Mouse (Mus musculus) frontal cortex, postnatal 10 days (tissue): ENCODE data around the gene Slc26a8.
"Not testable (repeated sequence)": the region's sequence is repeated elsewhere in the genome, so short reads cannot be mapped to it uniquely, and the experiment has no call there.

ENCODE experiments used
- DNase-seq, 2 experiments: peaks; one replicate each; pipeline ENCODE4 v3.0.0; 2022; ENCODE audit warnings: low spot score in 2 of 2, mixed read lengths in 1 of 2

Slc26a8 gene

GRCm38 (mm10) chr17:28689586-28690283, at the start of gene Slc26a8:
Gene Slc26a8, minus strand, starts transcription at chr17:28690233.
- peak in 1 of 2 experiments; percentile 35 for DNase-seq

- DNase-seq: no peak
Measured at GRCm38 (mm10) chr17:28739244-28739643, 49.2 kb upstream of the Slc26a8 start.

- no peak for DNase-seq
Measured at GRCm38 (mm10) chr17:28737973-28738372, 47.9 kb upstream of the Slc26a8 start.

- no peak for DNase-seq
Measured at GRCm38 (mm10) chr17:28736486-28736885, 46.5 kb upstream of the Slc26a8 start.

- no peak for DNase-seq
Measured at GRCm38 (mm10) chr17:28735317-28736105, 45.5 kb upstream of the Slc26a8 start.

GRCm38 (mm10) chr17:28727511-28727910, 37.5 kb upstream of the Slc26a8 start:
- not testable (repeated sequence) for DNase-seq

GRCm38 (mm10) chr17:28725783-28726182, 35.8 kb upstream of the Slc26a8 start, which contains the start of gene AC170998.1:
Gene AC170998.1, plus strand, starts transcription at chr17:28726083.
- no peak for DNase-seq

- DNase-seq: no peak
Measured at GRCm38 (mm10) chr17:28717535-28717934, 27.5 kb upstream of the Slc26a8 start.

GRCm38 (mm10) chr17:28715832-28716548, 26.0 kb upstream of the Slc26a8 start:
- DNase-seq: no peak

GRCm38 (mm10) chr17:28714006-28714405, 24.0 kb upstream of the Slc26a8 start:
- DNase-seq: no peak

- DNase-seq: no peak
Measured at GRCm38 (mm10) chr17:28712305-28712704, 22.3 kb upstream of the Slc26a8 start.

- DNase-seq: no peak
Measured at GRCm38 (mm10) chr17:28711237-28711636, 21.2 kb upstream of the Slc26a8 start.

- DNase-seq: no peak
Measured at GRCm38 (mm10) chr17:28710291-28710688, 20.3 kb upstream of the Slc26a8 start.

- DNase-seq: no peak
Measured at GRCm38 (mm10) chr17:28709552-28710290, 19.7 kb upstream of the Slc26a8 start.

- DNase-seq: no peak
Measured at GRCm38 (mm10) chr17:28708989-28709388, 19.0 kb upstream of the Slc26a8 start.

- DNase-seq: no peak
Measured at GRCm38 (mm10) chr17:28707816-28708215, 17.8 kb upstream of the Slc26a8 start.

- no peak for DNase-seq
Measured at GRCm38 (mm10) chr17:28707136-28707627, 17.1 kb upstream of the Slc26a8 start.

- DNase-seq: no peak
Measured at GRCm38 (mm10) chr17:28706697-28707096, 16.7 kb upstream of the Slc26a8 start.

GRCm38 (mm10) chr17:28702646-28703045, 12.6 kb upstream of the Slc26a8 start:
- no peak for DNase-seq

- DNase-seq: no peak
Measured at GRCm38 (mm10) chr17:28701737-28702136, 11.7 kb upstream of the Slc26a8 start.

- DNase-seq: no peak
Measured at GRCm38 (mm10) chr17:28701171-28701570, 11.1 kb upstream of the Slc26a8 start.
